Mouse (Mus musculus): Measurements from ENCODE around the gene Rapsn. TPM values are rescaled to one million over a fixed set of nuclear protein-coding genes. Genes with fewer than 3 reads are reported as not detected.

Gene Rapsn
- total and polyA plus RNA-seq, 3 experiments: 1.8 to 3.7 (median 3.4) TPM

GRCm38 (mm10) chr2:91059376-91059775 lies 24.0 kb downstream of the Rapsn start:
- Histone ChIP-seq H3K4me3 (ENCODE audit: low read depth, low read length) (no peak overlapping the region), H3K27me3 (ENCODE audit: insufficient read depth, low read length) (no peaks in the 10 kb centered on the region), H3K4me1 (ENCODE audit: insufficient read depth, low read depth, low read length) (peaks cover 83% of the 10 kb centered on the region), H3K36me3 (replicated peaks) (peaks cover 98% of the 10 kb centered on the region), H3K9me3 (replicated peaks) (no peaks in the 10 kb centered on the region)
- DNase-seq (ENCODE audit: low spot score) (no peak), ATAC-seq (ENCODE audit: extremely low read depth, insufficient number of reproducible peaks, low FRiP score, poor library complexity, severe bottlenecking) (no peak)
- TF ChIP-seq GATA1 (IDR thresholded peaks at IDR 0.05; ENCODE audit: borderline replicate concordance, low read length) (no peak), CTCF (IDR thresholded peaks at IDR 0.05; ENCODE audit: low read depth, low read length) (no peak), GATA2 (IDR thresholded peaks at IDR 0.05; ENCODE audit: borderline replicate concordance, low read depth, low read length) (no peak), POLR2AphosphoS5 (IDR thresholded peaks at IDR 0.05; ENCODE audit: insufficient replicate concordance, low read depth, low read length) (no peak), TAL1 (conservative IDR thresholded peaks at IDR 0.05; ENCODE audit: low read depth, low read length) (no peak)

DNA sequence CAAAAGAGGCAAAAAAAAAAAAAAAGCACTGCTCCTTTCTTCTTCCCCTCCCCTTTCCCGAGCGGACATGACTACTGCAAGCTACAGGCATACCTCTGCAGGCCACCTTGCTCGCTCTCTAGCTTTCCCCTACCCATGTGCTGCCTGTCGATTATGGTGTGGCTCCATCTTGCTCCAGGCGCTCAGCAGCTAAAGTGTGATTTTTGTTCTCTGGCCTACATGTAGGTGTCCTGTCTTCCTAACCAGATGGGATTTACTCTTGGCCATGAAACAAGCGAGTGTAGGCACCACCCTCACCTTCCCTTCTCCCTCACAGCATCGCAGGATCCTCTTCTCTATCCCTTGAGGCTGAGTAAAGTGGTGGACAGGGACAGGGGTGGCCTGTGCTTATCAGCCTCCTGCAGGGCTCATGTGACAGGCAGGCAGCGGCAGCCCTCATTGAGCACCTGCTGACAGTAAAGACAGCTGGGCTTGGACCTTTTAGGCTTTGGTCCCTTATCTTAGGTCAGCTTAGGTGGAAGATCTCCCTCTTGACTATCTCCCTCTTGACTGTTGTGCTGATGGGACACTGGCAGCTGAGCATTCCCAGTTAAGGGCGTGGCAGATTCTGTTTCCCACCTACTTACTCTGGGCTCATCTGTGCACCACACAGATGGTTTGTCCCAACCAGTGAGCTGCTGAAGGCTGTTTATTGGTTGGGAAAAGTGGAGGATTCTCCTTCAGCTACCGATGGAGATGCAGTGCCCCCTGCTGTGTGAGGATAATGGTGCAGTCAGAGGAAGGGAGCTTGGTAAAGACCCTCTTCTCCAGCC lies 25.3 kb downstream of the Rapsn start:
- Histone ChIP-seq H3K4me1 (ENCODE audit: insufficient read depth, low read depth, low read length) (peaks cover 71% of the 10 kb centered on the region), H3K4me3 (ENCODE audit: low read depth, low read length) (peak overlapping the region; percentile 9; the same call in 1 of the 2 replicates), H3K27me3 (ENCODE audit: insufficient read depth, low read length) (no peaks in the 10 kb centered on the region), H3K9me3 (replicated peaks) (no peaks in the 10 kb centered on the region), H3K36me3 (replicated peaks) (peaks cover 99% of the 10 kb centered on the region)
- ATAC-seq (ENCODE audit: extremely low read depth, insufficient number of reproducible peaks, low FRiP score, poor library complexity, severe bottlenecking) (peak; percentile 93), DNase-seq (ENCODE audit: low spot score) (peak; percentile 77)
- TF ChIP-seq GATA2 (IDR thresholded peaks at IDR 0.05; ENCODE audit: borderline replicate concordance, low read depth, low read length) (no peak), POLR2AphosphoS5 (IDR thresholded peaks at IDR 0.05; ENCODE audit: insufficient replicate concordance, low read depth, low read length) (no peak), CTCF (IDR thresholded peaks at IDR 0.05; ENCODE audit: low read depth, low read length) (peak; percentile 58), GATA1 (IDR thresholded peaks at IDR 0.05; ENCODE audit: borderline replicate concordance, low read length) (no peak), TAL1 (conservative IDR thresholded peaks at IDR 0.05; ENCODE audit: low read depth, low read length) (peak; percentile 95)

- peaks cover 98% of the 10 kb centered on the region for H3K36me3 ChIP-seq (replicated peaks)
- ATAC-seq (ENCODE audit: extremely low read depth, insufficient number of reproducible peaks, low FRiP score, poor library complexity, severe bottlenecking) (no peak), DNase-seq (ENCODE audit: low spot score) (no peak)
- no peaks in the 10 kb centered on the region for H3K27me3 ChIP-seq (ENCODE audit: insufficient read depth, low read length)
- peaks cover 61% of the 10 kb centered on the region for H3K4me1 ChIP-seq (ENCODE audit: insufficient read depth, low read depth, low read length)
- no peaks in the 10 kb centered on the region for H3K9me3 ChIP-seq (replicated peaks)
- peak overlapping the region; percentile 5; the same call in 1 of the 2 replicates for H3K4me3 ChIP-seq (ENCODE audit: low read depth, low read length)
- TF ChIP-seq POLR2AphosphoS5 (IDR thresholded peaks at IDR 0.05; ENCODE audit: insufficient replicate concordance, low read depth, low read length): no peak
- no peak for TF ChIP-seq CTCF (IDR thresholded peaks at IDR 0.05; ENCODE audit: low read depth, low read length)
- no peak for TF ChIP-seq TAL1 (conservative IDR thresholded peaks at IDR 0.05; ENCODE audit: low read depth, low read length)
- no peak for TF ChIP-seq GATA2 (IDR thresholded peaks at IDR 0.05; ENCODE audit: borderline replicate concordance, low read depth, low read length)
- no peak for TF ChIP-seq GATA1 (IDR thresholded peaks at IDR 0.05; ENCODE audit: borderline replicate concordance, low read length)
Observed at GRCm38 (mm10) chr2:91061849-91062481, 26.5 kb downstream of the Rapsn start.

DNA sequence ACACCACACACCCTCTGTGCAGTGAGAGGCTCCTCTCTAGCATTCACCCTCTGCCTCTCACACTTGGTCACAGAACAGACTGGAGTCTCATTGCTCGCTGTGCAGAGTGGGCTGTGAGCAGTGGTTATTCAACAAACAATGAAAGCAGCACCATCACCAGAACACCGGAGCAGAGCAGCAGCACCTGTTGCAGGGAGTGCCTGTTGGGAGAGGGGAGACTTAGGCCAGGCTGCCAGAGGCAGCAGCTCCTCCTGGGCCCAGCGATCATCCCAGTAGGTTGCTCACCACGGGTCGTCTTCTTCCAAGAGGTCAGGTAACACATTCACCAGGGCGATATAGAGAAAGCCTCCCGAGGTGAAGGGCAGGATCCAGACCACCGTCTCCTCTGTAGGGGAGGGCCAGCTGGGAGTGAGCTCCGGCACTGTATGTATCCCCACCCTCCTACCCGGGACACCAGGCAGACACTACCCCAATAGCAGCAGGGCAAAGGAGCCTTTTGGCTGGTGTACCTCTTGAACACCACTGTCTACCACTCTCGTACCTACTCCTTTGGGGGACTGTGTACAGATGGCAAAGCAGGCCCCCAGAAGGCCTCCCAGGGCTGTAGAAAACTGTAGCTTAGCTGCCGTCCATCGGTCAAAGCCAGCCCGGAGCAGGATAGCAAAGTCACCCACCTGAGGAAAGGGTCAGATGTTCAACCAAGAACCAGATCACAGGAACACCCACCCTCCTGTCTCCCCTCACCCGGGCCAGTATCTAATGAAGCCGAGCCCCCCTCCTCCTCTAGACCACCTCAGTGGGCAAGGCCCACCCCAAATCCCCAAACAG lies 27.6 kb downstream of the Rapsn start:
- TF ChIP-seq CTCF (IDR thresholded peaks at IDR 0.05; ENCODE audit: low read depth, low read length): no peak
- TF ChIP-seq GATA1 (IDR thresholded peaks at IDR 0.05; ENCODE audit: borderline replicate concordance, low read length): no peak
- TF ChIP-seq GATA2 (IDR thresholded peaks at IDR 0.05; ENCODE audit: borderline replicate concordance, low read depth, low read length): no peak
- no peak for TF ChIP-seq TAL1 (conservative IDR thresholded peaks at IDR 0.05; ENCODE audit: low read depth, low read length)
- no peak for TF ChIP-seq POLR2AphosphoS5 (IDR thresholded peaks at IDR 0.05; ENCODE audit: insufficient replicate concordance, low read depth, low read length)
- Histone ChIP-seq H3K36me3 (replicated peaks) (peaks cover 94% of the 10 kb centered on the region), H3K9me3 (replicated peaks) (no peaks in the 10 kb centered on the region), H3K27me3 (ENCODE audit: insufficient read depth, low read length) (no peaks in the 10 kb centered on the region), H3K4me3 (ENCODE audit: low read depth, low read length) (no peak overlapping the region), H3K4me1 (ENCODE audit: insufficient read depth, low read depth, low read length) (peaks cover 55% of the 10 kb centered on the region)
- ATAC-seq (ENCODE audit: extremely low read depth, insufficient number of reproducible peaks, low FRiP score, poor library complexity, severe bottlenecking) (no peak), DNase-seq (ENCODE audit: low spot score) (no peak)

DNA sequence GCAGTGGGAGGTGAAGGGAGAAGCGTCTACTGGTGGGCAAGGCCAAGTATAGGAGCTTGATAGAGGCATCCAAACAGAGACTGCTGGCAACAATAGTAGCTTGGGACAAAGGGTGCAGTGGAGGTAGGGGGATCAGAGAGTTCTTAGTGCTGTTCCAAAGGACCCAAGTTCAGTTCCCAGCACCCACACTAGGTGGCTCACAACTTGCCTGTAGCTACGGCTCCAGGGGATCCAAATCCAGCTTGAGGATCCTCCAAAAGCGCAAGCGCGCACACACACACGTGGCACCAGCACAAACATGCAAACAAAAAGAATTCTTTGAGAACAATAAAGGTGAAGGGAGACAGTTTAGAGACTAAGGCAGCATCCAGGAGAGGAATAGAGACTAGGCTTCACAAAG lies 28.8 kb downstream of the Rapsn start:
- Histone ChIP-seq H3K4me3 (ENCODE audit: low read depth, low read length) (no peak overlapping the region), H3K9me3 (replicated peaks) (no peaks in the 10 kb centered on the region), H3K4me1 (ENCODE audit: insufficient read depth, low read depth, low read length) (peaks cover 56% of the 10 kb centered on the region), H3K36me3 (replicated peaks) (peaks cover 91% of the 10 kb centered on the region), H3K27me3 (ENCODE audit: insufficient read depth, low read length) (no peaks in the 10 kb centered on the region)
- TF ChIP-seq GATA2 (IDR thresholded peaks at IDR 0.05; ENCODE audit: borderline replicate concordance, low read depth, low read length): no peak
- TF ChIP-seq CTCF (IDR thresholded peaks at IDR 0.05; ENCODE audit: low read depth, low read length): no peak
- no peak for TF ChIP-seq TAL1 (conservative IDR thresholded peaks at IDR 0.05; ENCODE audit: low read depth, low read length)
- no peak for TF ChIP-seq GATA1 (IDR thresholded peaks at IDR 0.05; ENCODE audit: borderline replicate concordance, low read length)
- no peak for DNase-seq (ENCODE audit: low spot score)
- no peak for ATAC-seq (ENCODE audit: extremely low read depth, insufficient number of reproducible peaks, low FRiP score, poor library complexity, severe bottlenecking)
